Mouse (Mus musculus) heart, postnatal 36 days (tissue): Measurements from ENCODE around the gene Rae1. TPM values are rescaled to one million over a fixed set of nuclear protein-coding genes. Genes with fewer than 3 reads are reported as not detected.
A peak's percentile ranks its signal among the peaks of the same experiment; 100 is the strongest.

Source experiments
- DNase-seq, 2 experiments: peaks; one replicate each; pipeline ENCODE4 v3.0.0; 2021 to 2022
- intact Hi-C: fragments of 180-260 bp; cut with DNase I; formaldehyde crosslinking; loops from one replicate; pipeline ENCODE4 v1.15.1; 2025
- total RNA-seq, 2 experiments: library from RNA; stranded (reverse); gene quantifications; 2 replicates each; pipeline ENCODE4 v1.2.3; 2021

The Rae1 gene
- total RNA-seq, 2 experiments from 2014 or later = 24.0 to 24.7 TPM

GRCm38 (mm10) chr2:173042504-173043162 lies 42.7 kb downstream of the Rae1 start:
- intact Hi-C loops = no loop called here
- no peak for DNase-seq

- peak; percentile 73 to 78 for DNase-seq
- intact Hi-C loops = no loop called here
These were observed 44.5 kb downstream of the Rae1 start for GRCm38 (mm10) chr2:173044198-173044970.

GRCm38 (mm10) chr2:173046582-173047297 lies 46.8 kb downstream of the Rae1 start:
- intact Hi-C loops = no loop called here
- peak in 1 of 2 experiments; percentile 41 for DNase-seq

GRCm38 (mm10) chr2:173047471-173047870 lies 47.6 kb downstream of the Rae1 start:
- intact Hi-C loops = no loop called here
- DNase-seq = no peak

- intact Hi-C loops = loop anchor here (2.0 kb wide), 1 partner anchor 35 kb away; no protein-coding TSS in a partner anchor
- DNase-seq = no peak
These were observed 48.3 kb downstream of the Rae1 start for GRCm38 (mm10) chr2:173048041-173048745.

GRCm38 (mm10) chr2:173049231-173049630 lies 49.3 kb downstream of the Rae1 start:
- intact Hi-C loops = loop anchor here (2.0 kb wide), 1 partner anchor 34 kb away; no protein-coding TSS in a partner anchor
- DNase-seq = no peak

GRCm38 (mm10) chr2:173049817-173050216 lies 49.9 kb downstream of the Rae1 start:
- DNase-seq = peak in 1 of 2 experiments; percentile 9
- intact Hi-C loops = loop anchor here (2.0 kb wide), 1 partner anchor 33 kb away; no protein-coding TSS in a partner anchor

- DNase-seq = peak in 1 of 2 experiments; percentile 2
- intact Hi-C loops = no loop called here
These were observed 50.9 kb downstream of the Rae1 start for GRCm38 (mm10) chr2:173050604-173051382.

GRCm38 (mm10) chr2:173052881-173053280 lies 53.0 kb downstream of the Rae1 start:
- intact Hi-C loops = no loop called here
- peak in 1 of 2 experiments; percentile 22 for DNase-seq

- no peak for DNase-seq
- intact Hi-C loops = no loop called here
These were observed 53.9 kb downstream of the Rae1 start for GRCm38 (mm10) chr2:173053846-173054245.

- intact Hi-C loops = no loop called here
- no peak for DNase-seq
These were observed 56.5 kb downstream of the Rae1 start for GRCm38 (mm10) chr2:173056303-173056881.

GRCm38 (mm10) chr2:173056882-173057315 lies 57.0 kb downstream of the Rae1 start:
- intact Hi-C loops = no loop called here
- no peak for DNase-seq

GRCm38 (mm10) chr2:173057623-173058022 lies 57.7 kb downstream of the Rae1 start:
- intact Hi-C loops = no loop called here
- DNase-seq = peak in 1 of 2 experiments; percentile 29

GRCm38 (mm10) chr2:173058263-173058662 lies 58.3 kb downstream of the Rae1 start:
- intact Hi-C loops = no loop called here
- no peak for DNase-seq

GRCm38 (mm10) chr2:173060450-173060849 lies 60.5 kb downstream of the Rae1 start:
- no peak for DNase-seq
- intact Hi-C loops = no loop called here

GRCm38 (mm10) chr2:173061443-173062351 lies 61.8 kb downstream of the Rae1 start:
- DNase-seq = no peak
- intact Hi-C loops = no loop called here

- no peak for DNase-seq
These were observed 63.3 kb downstream of the Rae1 start for GRCm38 (mm10) chr2:173063219-173063618.

GRCm38 (mm10) chr2:173064864-173065263 lies 64.9 kb downstream of the Rae1 start:
- intact Hi-C loops = no loop called here
- DNase-seq = no peak

More at GRCm38 (mm10) chr2:173063219-173063618, 63.3 kb downstream of the Rae1 start:
- intact Hi-C loops = no loop called here
